Mouse (Mus musculus) myocyte (in vitro differentiated cells): Measurements from ENCODE around the gene Rsph9.

ENCODE experiments used
- CEBPB ChIP-seq: IDR thresholded peaks from 2 replicates; pipeline ENCODE4 v1.6.1; 2011; ENCODE audit warnings: mild to moderate bottlenecking, moderate library complexity; ENCODE audit not compliant: poor library complexity, insufficient read depth, severe bottlenecking
- E2F4 ChIP-seq: IDR thresholded peaks from one replicate; pipeline ENCODE4 v1.6.1; 2011; ENCODE audit warnings: mild to moderate bottlenecking, control low read depth, moderate library complexity; ENCODE audit not compliant: insufficient read depth
- MAX ChIP-seq: IDR thresholded peaks from one replicate; pipeline ENCODE4 v1.6.1; 2011; ENCODE audit warnings: low read depth, mild to moderate bottlenecking, control low read depth
- MYOD1 ChIP-seq, 3 experiments: IDR thresholded peaks; one replicate each; pipeline ENCODE4 v1.6.1; 2011; ENCODE audit warnings: control low read depth in 2 of 3, low read depth in 2 of 3, mild to moderate bottlenecking in 2 of 3, moderate library complexity in 1 of 3; ENCODE audit not compliant: insufficient read length in 2 of 3, control insufficient read depth in 1 of 3
- MYOG ChIP-seq, 3 experiments: IDR thresholded peaks; one replicate each; pipeline ENCODE4 v1.6.1; 2011; ENCODE audit warnings: control low read depth in 2 of 3, low read depth in 2 of 3, mild to moderate bottlenecking in 2 of 3; ENCODE audit not compliant: insufficient read length in 2 of 3, control insufficient read depth in 1 of 3, insufficient read depth in 1 of 3
- POLR2A ChIP-seq: IDR thresholded peaks from one replicate; pipeline ENCODE4 v1.6.1; 2011; ENCODE audit warnings: low read depth, mild to moderate bottlenecking, control low read depth, moderate library complexity; ENCODE audit not compliant: insufficient read length
- POLR2AphosphoS2 ChIP-seq: IDR thresholded peaks from one replicate; pipeline ENCODE4 v1.6.1; 2011; ENCODE audit warnings: low read depth, control low read depth; ENCODE audit not compliant: insufficient read length
- REST ChIP-seq: IDR thresholded peaks from one replicate; pipeline ENCODE4 v1.6.1; 2011; ENCODE audit warnings: mild to moderate bottlenecking, control low read depth, moderate library complexity; ENCODE audit not compliant: insufficient read depth, insufficient read length
- SRF ChIP-seq: IDR thresholded peaks from one replicate; pipeline ENCODE4 v1.6.1; 2011; ENCODE audit warnings: low read depth; ENCODE audit not compliant: control insufficient read depth, insufficient read length
- TCF12 ChIP-seq: IDR thresholded peaks from one replicate; pipeline ENCODE4 v1.6.1; 2011; ENCODE audit warnings: mild to moderate bottlenecking, control low read depth; ENCODE audit not compliant: poor library complexity, insufficient read depth, severe bottlenecking
- TCF3 ChIP-seq: IDR thresholded peaks from one replicate; pipeline ENCODE4 v1.6.1; 2011; ENCODE audit warnings: low read depth, control low read depth; ENCODE audit not compliant: insufficient read length
- USF1 ChIP-seq: IDR thresholded peaks from one replicate; pipeline ENCODE4 v1.6.1; 2011; ENCODE audit warnings: low read depth, mild to moderate bottlenecking, control low read depth, moderate library complexity

- TF ChIP-seq MYOD1 (IDR thresholded peaks at IDR 0.05; ENCODE audit: control insufficient read depth in 1 of 3, insufficient read length in 2 of 3, low read depth in 2 of 3) (no peak), POLR2A (no peak), POLR2AphosphoS2 (no peak), USF1 (no peak), MYOG (IDR thresholded peaks at IDR 0.05; ENCODE audit: control insufficient read depth in 1 of 3, insufficient read depth in 1 of 3, insufficient read length in 2 of 3, low read depth in 2 of 3) (no peak), SRF (no peak), MAX (no peak), TCF12 (no peak), E2F4 (no peak), CEBPB (no peak), TCF3 (no peak), REST (no peak)
These were observed 19.9 kb downstream of the Rsph9 start for GRCm38 (mm10) chr17:46123953-46124700.
